In genomic region chr13:119681161-119681560, GRCm38 (mm10) we compare ENCODE assay signal across 25 mouse cellular contexts. TPM values are rescaled to one million over a fixed set of nuclear protein-coding genes. Genes with fewer than 3 reads are reported as not detected.
DNase-seq lines count a peak whose midpoint lies in the region; ATAC-seq and TF ChIP-seq lines count a peak whose summit lies in the region.
"Had no signal": no experiment of that assay in that cellular context is flagged by ENCODE, and none has a peak within 500 bp of the region (broad histone marks: within the 10 kb centered on the region; RNA-seq: fewer than 3 reads in every experiment).

No protein-coding gene starts in this region.

- DNase-seq in frontal cortex, postnatal 25 days (ENCODE audit: low spot score in 2 of 2) = no peak
- DNase-seq in testis, postnatal 14 days (ENCODE audit: low spot score) = no peak
- DNase-seq in 3134 (ENCODE audit: extremely low read depth, insufficient read length, low spot score) (peak; percentile 21), CH12.LX (ENCODE audit: extremely low read depth) (peak; percentile 36)
- DNase-seq in retina, postnatal 1 day = no peak
- no peak for DNase-seq in cerebellum, postnatal 10 days
- DNase-seq: adrenal gland, postnatal 25 days; cerebellum, adult 11 months; cerebellum, adult 8-10 months; cerebellum, postnatal 25 days; gastrocnemius, postnatal 10 days; heart, adult 18-20 months; heart, postnatal 14 days had no signal

- TF ChIP-seq RAD21 in CH12.LX (IDR thresholded peaks at IDR 0.05; ENCODE audit: low read depth, low read length) = no peak

- no peaks in the 10 kb centered on the region for H3K9me3 ChIP-seq in CH12.LX (replicated peaks; ENCODE audit: low read length)
- H3K9me3 ChIP-seq: embryonic facial prominence, embryonic 13.5 days; forebrain, embryonic 13.5 days; heart, embryonic 10.5 days; heart, embryonic 15.5 days; hindbrain, embryonic 10.5 days; intestine, embryonic 15.5 days had no signal

- no peak for TF ChIP-seq POLR2A in testis, adult 2 months (IDR thresholded peaks at IDR 0.05; ENCODE audit: control insufficient read depth, low read depth, low read length)
- TF ChIP-seq POLR2A in CH12.LX (IDR thresholded peaks at IDR 0.05; ENCODE audit: low read depth, low read length) = no peak

- no peak for TF ChIP-seq CTCF in testis, adult 2 months (IDR thresholded peaks at IDR 0.05; ENCODE audit: control insufficient read depth, insufficient read depth, insufficient replicate concordance, low read depth, low read length)
- no peak for TF ChIP-seq CTCF in CH12.LX (conservative IDR thresholded peaks at IDR 0.05 in 1 of 2, IDR thresholded peaks at IDR 0.05 in 1 of 2; ENCODE audit: low read depth in 2 of 2, low read length in 2 of 2)

- peak; percentile 50; the same call in 1 of the 2 replicates for TF ChIP-seq EP300 in CH12.LX (IDR thresholded peaks at IDR 0.05; ENCODE audit: low read length)

- H3K4me2 ChIP-seq in CH12.LX (ENCODE audit: insufficient read depth, low read depth, poor library complexity, severe bottlenecking) = no peak overlapping the region
- H3K4me2 ChIP-seq: embryonic facial prominence, embryonic 13.5 days; forebrain, embryonic 13.5 days; heart, embryonic 15.5 days; hindbrain, embryonic 14.5 days; intestine, embryonic 15.5 days had no signal

- no peaks in the 10 kb centered on the region for H3K79me2 ChIP-seq in CH12.LX (replicated peaks; ENCODE audit: control insufficient read depth, extremely low read depth, insufficient read depth, poor library complexity, severe bottlenecking)

- H3K27ac ChIP-seq in testis, adult 2 months (ENCODE audit: control insufficient read depth, insufficient read depth, low read depth, low read length) = no peak overlapping the region
- H3K27ac ChIP-seq in CH12.LX (ENCODE audit: insufficient read depth, low read depth) = no peak overlapping the region
- H3K27ac ChIP-seq: embryonic facial prominence, embryonic 13.5 days; forebrain, embryonic 13.5 days; heart, embryonic 10.5 days; heart, embryonic 15.5 days; hindbrain, embryonic 10.5 days; hindbrain, embryonic 14.5 days; intestine, embryonic 15.5 days had no signal

- dilution Hi-C loops in CH12.LX (cut with MboI; ENCODE audit: extremely low pct_ligation_motif_present, extremely low pct_unique_long_range_greater_than_20kb, low sequenced_read_pairs) = no loop called here

- peak overlapping the region; percentile 69 for H3K4me3 ChIP-seq in testis, adult 2 months (ENCODE audit: control insufficient read depth, low read depth, low read length)
- H3K4me3 ChIP-seq in CH12.LX (replicated peaks in 1 of 3; ENCODE audit: low read depth in 2 of 3, low read length in 2 of 3, poor library complexity in 1 of 3) = no peak overlapping the region
- H3K4me3 ChIP-seq: embryonic facial prominence, embryonic 13.5 days; forebrain, embryonic 13.5 days; heart, embryonic 10.5 days; heart, embryonic 15.5 days; hindbrain, embryonic 10.5 days; intestine, embryonic 15.5 days had no signal

- peak; percentile 41; the same call in 1 of the 2 replicates for ATAC-seq in frontal cortex, adult (ENCODE audit: low TSS enrichment)
- ATAC-seq: activated CD4-positive, CD25-positive, alpha-beta regulatory T cell, adult 4 months; CD4-positive, CD25-positive, alpha-beta regulatory T cell, adult 4 months; forebrain, embryonic 13.5 days; intestine, embryonic 15.5 days had no signal

- in situ Hi-C loops in CH12.LX (cut with MboI; ENCODE audit: low pct_ligation_motif_present, low pct_unique_long_range_greater_than_20kb, low sequenced_read_pairs) = no loop called here

- H3K27me3 ChIP-seq in testis, adult 2 months (ENCODE audit: control insufficient read depth, insufficient read depth, low read length) = no peaks in the 10 kb centered on the region
- no peaks in the 10 kb centered on the region for H3K27me3 ChIP-seq in CH12.LX (replicated peaks)
- H3K27me3 ChIP-seq: embryonic facial prominence, embryonic 13.5 days; forebrain, embryonic 13.5 days; heart, embryonic 15.5 days; intestine, embryonic 15.5 days had no signal

- no peak overlapping the region for H3K9ac ChIP-seq in CH12.LX (ENCODE audit: insufficient read depth, low read depth)
- H3K9ac ChIP-seq: embryonic facial prominence, embryonic 13.5 days; forebrain, embryonic 13.5 days; heart, embryonic 15.5 days; hindbrain, embryonic 14.5 days; intestine, embryonic 15.5 days had no signal

- H3K36me3 ChIP-seq in testis, adult 2 months (ENCODE audit: control insufficient read depth, insufficient read depth, low read length) = no peaks in the 10 kb centered on the region
- H3K36me3 ChIP-seq in CH12.LX (replicated peaks in 1 of 2; ENCODE audit: control insufficient read depth in 1 of 2, insufficient read depth in 1 of 2, low read length in 1 of 2) = no peaks in the 10 kb centered on the region
- H3K36me3 ChIP-seq: embryonic facial prominence, embryonic 13.5 days; heart, embryonic 10.5 days; heart, embryonic 15.5 days; hindbrain, embryonic 10.5 days; intestine, embryonic 15.5 days had no signal

- no peaks in the 10 kb centered on the region for H3K4me1 ChIP-seq in testis, adult 2 months (ENCODE audit: control insufficient read depth, insufficient read depth, low read length)
- peaks cover 2 to 9% of the 10 kb centered on the region in 2 experiments; a peak in 3 of 4 replicates for H3K4me1 ChIP-seq in CH12.LX (ENCODE audit: control insufficient read depth in 1 of 2, insufficient read depth in 2 of 2)
- H3K4me1 ChIP-seq: forebrain, embryonic 13.5 days; heart, embryonic 10.5 days; heart, embryonic 15.5 days; hindbrain, embryonic 10.5 days; intestine, embryonic 15.5 days had no signal

TF ChIP-seq in CH12.LX, 34 proteins besides CTCF, POLR2A, EP300 and RAD21:
- TF ChIP-seq IRF4 (IDR thresholded peaks at IDR 0.05; ENCODE audit: low read depth, low read length) (peak; percentile 70), CHD1 (IDR thresholded peaks at IDR 0.05; ENCODE audit: low read depth, low read length) (no peak), ZKSCAN1 (IDR thresholded peaks at IDR 0.05; ENCODE audit: borderline replicate concordance, low read depth, low read length) (no peak)

RNA-seq across cellular contexts. Expression of gene Hmgcs1, which starts 9.0 kb away (rescaled TPM):
- 24.1 and 27.6 TPM in 2 replicates for polyA plus RNA-seq in testis, adult 2 months (2012; rRNA removed)
- total RNA-seq in CH12.LX (2012; rRNA removed) = 57.6 and 61.2 TPM in 2 replicates
- total RNA-seq in CH12.LX (2014; rRNA removed) = 175 and 225 TPM in 2 replicates
- polyA plus RNA-seq in CH12.LX (2012; ENCODE audit: insufficient read length, low read depth) = 105 and 119 TPM in 2 replicates

RNA-seq across cellular contexts. Expression of gene Ccl28, which starts 57.5 kb away (rescaled TPM):
- 2.3 and 3.7 TPM in 2 replicates for polyA plus RNA-seq in testis, adult 2 months (2012; rRNA removed)
- total RNA-seq in CH12.LX (2012; rRNA removed) (0.04 TPM in 2 replicates), CH12.LX (2014; rRNA removed) (0.22 and 0.27 TPM in 2 replicates)
- polyA plus RNA-seq in CH12.LX (2012; ENCODE audit: insufficient read length, low read depth) = 0.10 and 0.11 TPM in 2 replicates
- total RNA-seq: heart, postnatal 14 days; MEL had no signal
- polyA plus RNA-seq: CD4-positive, CD25-positive, alpha-beta regulatory T cell, adult 4 months; heart, embryonic 15.5 days had no signal

Comparison
In these comparisons a context has a peak if more than half of its experiments do, and no peak if none do; other contexts are left out.
1. DNase-seq: peak in 3134 (single experiment) and CH12.LX (single experiment); none in frontal cortex, postnatal 25 days (0 of 2), testis, postnatal 14 days (single experiment), retina, postnatal 1 day (single experiment) and cerebellum, postnatal 10 days (0 of 2).